Mouse (Mus musculus): Measurements from ENCODE around the gene Rell1. TPM values are rescaled to one million over a fixed set of nuclear protein-coding genes. Genes with fewer than 3 reads are reported as not detected.
"Not testable (repeated sequence)": the region's sequence is repeated elsewhere in the genome, so short reads cannot be mapped to it uniquely, and the experiment has no call there.

The Rell1 gene
- polyA plus RNA-seq, 1 experiment, result 10.5 TPM

DNA sequence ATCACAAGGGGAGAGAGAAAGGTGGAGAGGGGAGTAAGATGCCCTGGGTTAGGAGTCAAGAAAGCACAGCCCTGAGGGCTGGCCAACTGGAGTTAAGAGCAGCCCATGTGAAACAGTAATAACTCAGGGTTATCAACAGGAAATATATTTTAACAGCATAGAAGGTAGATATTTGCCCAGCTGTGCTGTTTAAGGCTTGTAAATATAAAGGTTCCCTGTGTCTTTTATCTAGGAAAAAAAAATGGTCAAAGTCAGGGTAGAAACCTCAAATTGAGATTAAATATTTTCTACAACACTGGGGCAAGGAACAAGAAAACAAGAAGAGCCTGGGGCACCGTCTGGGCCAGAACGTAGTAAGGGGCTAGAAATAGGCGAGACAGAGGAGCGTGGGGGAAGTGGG lies 61.2 kb downstream of the Rell1 start:
- DNase-seq, result no peak
- TF ChIP-seq CTCF (IDR thresholded peaks at IDR 0.05; ENCODE audit: borderline replicate concordance, insufficient read depth, low read depth, low read length) (no peak), POLR2A (IDR thresholded peaks at IDR 0.05; ENCODE audit: borderline replicate concordance, insufficient read depth, low read length) (no peak)
- no peaks in the 10 kb centered on the region for H3K27me3 ChIP-seq (ENCODE audit: control insufficient read depth, insufficient read depth, low read length)
- H3K4me1 ChIP-seq (ENCODE audit: control insufficient read depth, insufficient read depth, low read length), result no peaks in the 10 kb centered on the region
- no peak overlapping the region for H3K27ac ChIP-seq (ENCODE audit: insufficient read depth, low read length)
- 81% methylated on average over 4 of the region's 4 CpGs for WGBS
- H3K4me3 ChIP-seq (replicated peaks; ENCODE audit: insufficient read depth, low read depth, low read length), result no peak overlapping the region

DNA sequence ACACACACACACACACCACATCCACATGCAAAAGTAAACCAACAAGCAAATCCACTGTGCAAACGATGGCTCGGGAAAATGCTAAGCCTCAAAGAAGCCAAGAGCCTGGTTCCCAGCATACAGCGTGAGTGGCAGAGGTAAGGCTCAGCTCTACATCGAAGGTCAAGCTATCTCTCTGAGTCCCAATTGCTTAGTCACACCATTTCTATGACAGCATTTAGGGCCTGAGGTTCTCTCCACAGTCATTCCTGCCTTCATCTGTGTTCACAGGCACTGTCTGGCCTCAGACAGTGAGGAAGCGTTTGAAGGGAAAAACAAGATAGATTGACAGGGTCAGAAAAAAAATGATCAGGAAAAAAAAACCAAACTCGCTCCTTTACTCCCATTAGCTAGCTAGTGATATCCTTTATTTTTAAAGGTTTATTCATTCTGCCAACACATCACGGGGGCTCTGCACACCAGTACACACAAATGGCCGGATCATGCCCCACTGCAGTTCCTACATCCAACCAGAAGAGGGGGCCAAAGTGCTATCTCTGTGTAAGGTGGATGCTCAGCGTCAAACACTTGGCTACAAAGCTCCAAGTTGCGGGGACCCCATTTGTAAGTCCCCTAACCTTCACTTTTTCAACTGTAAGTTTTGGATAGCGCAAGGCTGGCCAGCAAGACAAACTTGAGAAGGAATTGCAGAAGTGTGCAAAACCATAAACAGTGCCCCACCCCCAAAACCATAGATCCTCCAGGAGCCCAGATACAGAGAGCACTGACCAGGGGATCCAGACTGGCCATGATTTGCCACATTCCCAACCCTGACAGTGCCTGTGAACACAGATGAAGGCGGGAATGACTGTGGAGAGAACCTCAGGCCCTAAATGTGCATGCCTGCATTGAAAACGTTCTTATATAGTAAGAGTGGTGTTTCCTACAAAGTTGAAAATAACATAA lies 62.3 kb downstream of the Rell1 start:
- peak; percentile 76 to 90 for DNase-seq
- no peak for TF ChIP-seq POLR2A (IDR thresholded peaks at IDR 0.05; ENCODE audit: borderline replicate concordance, insufficient read depth, low read length)
- TF ChIP-seq CTCF (IDR thresholded peaks at IDR 0.05; ENCODE audit: borderline replicate concordance, insufficient read depth, low read depth, low read length), result peak; percentile 98
- 43% methylated on average over 13 of the region's 13 CpGs for WGBS
- Histone ChIP-seq H3K27ac (ENCODE audit: insufficient read depth, low read length) (no peak overlapping the region), H3K27me3 (ENCODE audit: control insufficient read depth, insufficient read depth, low read length) (no peaks in the 10 kb centered on the region), H3K4me1 (ENCODE audit: control insufficient read depth, insufficient read depth, low read length) (no peaks in the 10 kb centered on the region), H3K4me3 (replicated peaks; ENCODE audit: insufficient read depth, low read depth, low read length) (no peak overlapping the region)

DNA sequence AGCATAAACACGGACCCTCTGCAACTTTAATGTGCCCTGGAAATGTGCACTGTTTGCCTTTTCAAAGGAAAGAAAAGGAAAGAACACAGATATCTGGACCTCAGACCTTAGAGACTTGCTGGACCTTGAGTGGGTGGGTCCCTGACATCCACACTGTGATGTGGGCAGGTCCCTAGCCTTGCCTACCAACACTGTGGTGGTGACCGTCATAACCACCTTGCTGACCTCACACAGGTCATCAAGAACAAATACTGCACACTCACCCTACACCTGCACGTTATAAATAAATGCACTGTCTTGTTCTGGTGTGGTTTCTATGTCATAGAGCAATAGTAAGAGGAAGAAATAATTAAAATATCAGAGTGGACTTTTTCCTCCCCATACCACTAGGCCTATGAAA lies 65.4 kb downstream of the Rell1 start:
- no peak overlapping the region for H3K4me3 ChIP-seq (replicated peaks; ENCODE audit: insufficient read depth, low read depth, low read length)
- TF ChIP-seq POLR2A (IDR thresholded peaks at IDR 0.05; ENCODE audit: borderline replicate concordance, insufficient read depth, low read length) (no peak), CTCF (IDR thresholded peaks at IDR 0.05; ENCODE audit: borderline replicate concordance, insufficient read depth, low read depth, low read length) (no peak)
- H3K27me3 ChIP-seq (ENCODE audit: control insufficient read depth, insufficient read depth, low read length), result no peaks in the 10 kb centered on the region
- H3K27ac ChIP-seq (ENCODE audit: insufficient read depth, low read length), result no peak overlapping the region
- 84% methylated on average over 3 of the region's 3 CpGs for WGBS
- H3K4me1 ChIP-seq (ENCODE audit: control insufficient read depth, insufficient read depth, low read length), result no peaks in the 10 kb centered on the region
- DNase-seq, result no peak

DNA sequence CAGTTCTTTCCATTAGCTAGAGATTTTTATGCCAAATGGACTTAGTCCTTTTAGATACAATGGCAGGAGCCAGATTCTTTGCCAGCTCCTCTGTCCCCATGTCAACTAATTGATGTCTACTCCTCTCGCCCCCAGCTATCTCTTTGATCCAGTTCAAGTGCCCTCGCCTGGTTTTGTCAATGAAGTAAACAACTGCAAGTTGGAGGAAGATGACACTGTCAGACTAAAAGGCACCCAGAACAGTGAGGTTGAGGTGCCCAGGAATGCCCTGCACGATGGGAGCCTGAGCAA lies 70.9 kb downstream of the Rell1 start:
- TF ChIP-seq CTCF (IDR thresholded peaks at IDR 0.05; ENCODE audit: borderline replicate concordance, insufficient read depth, low read depth, low read length) (no peak), POLR2A (IDR thresholded peaks at IDR 0.05; ENCODE audit: borderline replicate concordance, insufficient read depth, low read length) (no peak)
- DNase-seq, result no peak
- H3K4me1 ChIP-seq (ENCODE audit: control insufficient read depth, insufficient read depth, low read length), result no peaks in the 10 kb centered on the region
- WGBS, result 83% methylated on average over 3 of the region's 3 CpGs
- no peaks in the 10 kb centered on the region for H3K27me3 ChIP-seq (ENCODE audit: control insufficient read depth, insufficient read depth, low read length)
- H3K27ac ChIP-seq (ENCODE audit: insufficient read depth, low read length), result no peak overlapping the region
- H3K4me3 ChIP-seq (replicated peaks; ENCODE audit: insufficient read depth, low read depth, low read length), result no peak overlapping the region

GRCm38 (mm10) chr5:63897001-63897819 lies 71.5 kb downstream of the Rell1 start:
- H3K4me1 ChIP-seq (ENCODE audit: control insufficient read depth, insufficient read depth, low read length); H3K27ac ChIP-seq (ENCODE audit: insufficient read depth, low read length); H3K4me3 ChIP-seq (replicated peaks; ENCODE audit: insufficient read depth, low read depth, low read length); H3K27me3 ChIP-seq (ENCODE audit: control insufficient read depth, insufficient read depth, low read length); DNase-seq: not testable (repeated sequence)
- 74% methylated on average over 5 of the region's 5 CpGs for WGBS

DNA sequence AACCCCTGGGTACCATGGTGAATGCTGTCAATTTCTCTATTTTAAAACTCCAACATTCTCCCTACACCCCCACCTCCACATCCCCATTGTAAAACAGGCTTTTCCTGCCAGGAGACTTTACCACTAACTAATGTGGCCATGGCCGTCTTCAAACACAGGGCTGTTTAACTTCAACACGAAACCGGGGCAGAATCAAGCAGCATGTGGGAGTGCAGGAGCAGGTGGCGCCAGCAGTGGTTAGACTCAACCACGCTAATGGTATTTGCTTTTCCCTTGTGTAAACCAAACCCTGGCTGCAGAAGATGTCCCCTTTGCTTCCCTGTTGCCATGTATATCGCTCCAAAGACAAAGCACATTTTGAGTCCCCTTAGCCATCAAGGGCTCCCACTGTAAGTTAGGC lies 76.8 kb downstream of the Rell1 start:
- no peaks in the 10 kb centered on the region for H3K4me1 ChIP-seq (ENCODE audit: control insufficient read depth, insufficient read depth, low read length)
- H3K4me3 ChIP-seq (replicated peaks; ENCODE audit: insufficient read depth, low read depth, low read length), result no peak overlapping the region
- no peak overlapping the region for H3K27ac ChIP-seq (ENCODE audit: insufficient read depth, low read length)
- DNase-seq, result no peak
- TF ChIP-seq POLR2A (IDR thresholded peaks at IDR 0.05; ENCODE audit: borderline replicate concordance, insufficient read depth, low read length) (no peak), CTCF (IDR thresholded peaks at IDR 0.05; ENCODE audit: borderline replicate concordance, insufficient read depth, low read depth, low read length) (no peak)
- no peaks in the 10 kb centered on the region for H3K27me3 ChIP-seq (ENCODE audit: control insufficient read depth, insufficient read depth, low read length)
- WGBS, result 86% methylated on average over 6 of the region's 6 CpGs

DNA sequence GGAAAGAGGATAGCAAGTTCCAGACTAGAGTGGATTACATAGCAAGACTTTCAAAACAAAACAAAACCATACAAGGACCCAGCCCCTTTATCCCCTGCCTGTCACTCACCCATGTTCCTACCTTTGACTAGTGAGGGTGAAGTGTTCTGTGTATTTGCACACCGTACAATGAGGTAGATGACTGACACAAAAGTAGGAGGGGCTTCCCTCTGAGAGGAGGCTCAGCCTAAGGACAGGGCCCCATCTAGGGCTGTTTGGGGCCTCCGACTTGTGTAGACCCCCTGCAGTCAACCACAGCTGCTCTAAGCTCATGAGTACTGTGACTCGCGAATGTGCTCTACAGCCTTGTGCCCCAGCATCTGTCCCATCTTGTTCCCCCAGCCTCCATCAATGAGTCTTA lies 77.5 kb downstream of the Rell1 start:
- 57% methylated on average over 4 of the region's 4 CpGs for WGBS

DNA sequence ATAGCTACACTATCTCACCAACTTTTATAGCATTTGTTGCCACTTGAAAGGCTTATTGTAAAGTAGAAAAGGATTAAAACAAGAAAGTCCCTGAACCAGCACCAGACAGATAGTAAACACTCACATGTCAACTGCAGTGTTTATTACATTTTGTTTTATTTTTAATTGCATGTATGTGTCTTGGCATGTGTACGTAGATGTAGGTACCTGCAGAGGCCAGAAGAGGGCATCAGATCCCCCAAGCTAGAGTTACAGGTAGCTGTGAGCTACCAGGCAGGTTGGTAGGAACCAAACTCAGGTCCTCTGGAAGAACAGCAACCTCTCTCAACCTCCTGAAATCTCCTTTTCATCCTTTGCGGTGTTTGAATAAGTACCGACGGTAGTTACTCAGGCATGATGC lies 81.6 kb downstream of the Rell1 start:
- WGBS, result 99% methylated on average over 4 of the region's 4 CpGs
- no peak for TF ChIP-seq CTCF (IDR thresholded peaks at IDR 0.05; ENCODE audit: borderline replicate concordance, insufficient read depth, low read depth, low read length)
- no peak for TF ChIP-seq POLR2A (IDR thresholded peaks at IDR 0.05; ENCODE audit: borderline replicate concordance, insufficient read depth, low read length)
- Histone ChIP-seq H3K27me3 (ENCODE audit: control insufficient read depth, insufficient read depth, low read length) (no peaks in the 10 kb centered on the region), H3K4me3 (replicated peaks; ENCODE audit: insufficient read depth, low read depth, low read length) (no peak overlapping the region), H3K4me1 (ENCODE audit: control insufficient read depth, insufficient read depth, low read length) (no peaks in the 10 kb centered on the region), H3K27ac (ENCODE audit: insufficient read depth, low read length) (no peak overlapping the region)
- DNase-seq, result no peak

More for the DNA sequence above, 77.5 kb downstream of the Rell1 start:
- Histone ChIP-seq H3K4me3 (replicated peaks; ENCODE audit: insufficient read depth, low read depth, low read length) (no peak overlapping the region), H3K4me1 (ENCODE audit: control insufficient read depth, insufficient read depth, low read length) (no peaks in the 10 kb centered on the region), H3K27me3 (ENCODE audit: control insufficient read depth, insufficient read depth, low read length) (no peaks in the 10 kb centered on the region), H3K27ac (ENCODE audit: insufficient read depth, low read length) (no peak overlapping the region)
- TF ChIP-seq POLR2A (IDR thresholded peaks at IDR 0.05; ENCODE audit: borderline replicate concordance, insufficient read depth, low read length), result no peak
- no peak for TF ChIP-seq CTCF (IDR thresholded peaks at IDR 0.05; ENCODE audit: borderline replicate concordance, insufficient read depth, low read depth, low read length)
- DNase-seq, result no peak

All from cerebellum, adult 2 months (tissue).